Mouse (Mus musculus) Muller cell, postnatal 12 days (primary cell): ENCODE data around the gene Rbpms2.
A peak's percentile ranks its signal among the peaks of the same experiment; 100 is the strongest.
"Not testable (repeated sequence)": the region's sequence is repeated elsewhere in the genome, so short reads cannot be mapped to it uniquely, and the experiment has no call there.

Source experiments
- DNase-seq: peaks from one replicate; pipeline ENCODE4 v3.0.0-alpha.2; 2015; ENCODE audit errors: inconsistent ontology term

Gene Rbpms2

DNA sequence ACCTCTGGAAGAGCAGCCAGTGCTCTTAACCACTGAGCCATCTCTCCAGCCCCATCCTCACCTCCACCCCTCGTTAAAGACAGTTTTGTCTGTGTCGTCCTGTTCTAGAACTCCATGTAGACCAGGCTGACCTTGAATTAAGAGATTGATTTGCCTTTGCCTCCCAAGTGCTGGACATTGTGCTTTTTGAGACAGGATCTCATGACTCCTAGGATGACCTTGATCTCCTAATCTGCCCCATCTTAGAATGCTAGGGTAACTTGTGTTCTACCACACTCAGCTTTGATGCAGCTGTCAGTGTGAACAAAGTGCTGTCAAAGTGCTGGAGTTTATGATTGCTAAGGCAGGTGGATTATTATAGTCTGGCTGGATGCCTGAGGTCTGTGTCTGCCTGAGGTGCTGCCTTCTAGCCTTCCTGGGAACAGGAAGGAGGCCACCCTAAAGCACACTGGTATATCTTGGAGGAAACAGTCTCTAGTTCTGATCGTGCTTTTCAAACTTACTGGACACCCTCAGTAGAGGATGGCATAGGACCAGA, 25.3 kb downstream of the Rbpms2 start:
- DNase-seq = no peak

DNA sequence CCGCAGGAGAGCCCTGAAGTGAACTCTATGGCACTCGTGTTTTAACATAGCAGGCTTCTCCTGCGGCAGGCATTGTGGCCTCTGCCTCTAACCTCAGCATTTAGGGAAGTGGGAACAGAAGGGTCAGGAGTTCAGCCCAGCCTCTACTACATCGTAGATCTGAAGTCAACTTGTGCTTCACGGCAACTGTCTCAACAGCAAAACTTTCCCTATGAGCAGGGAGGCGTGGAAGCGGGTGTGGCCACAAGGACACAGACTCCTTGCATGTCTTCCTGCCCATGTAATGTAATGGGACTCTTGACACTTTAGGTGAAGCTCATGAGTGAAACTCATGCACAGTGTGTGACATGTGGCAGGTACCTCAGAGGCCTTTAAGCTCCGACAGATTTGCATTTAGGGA, 26.1 kb downstream of the Rbpms2 start:
- DNase-seq = no peak

DNA sequence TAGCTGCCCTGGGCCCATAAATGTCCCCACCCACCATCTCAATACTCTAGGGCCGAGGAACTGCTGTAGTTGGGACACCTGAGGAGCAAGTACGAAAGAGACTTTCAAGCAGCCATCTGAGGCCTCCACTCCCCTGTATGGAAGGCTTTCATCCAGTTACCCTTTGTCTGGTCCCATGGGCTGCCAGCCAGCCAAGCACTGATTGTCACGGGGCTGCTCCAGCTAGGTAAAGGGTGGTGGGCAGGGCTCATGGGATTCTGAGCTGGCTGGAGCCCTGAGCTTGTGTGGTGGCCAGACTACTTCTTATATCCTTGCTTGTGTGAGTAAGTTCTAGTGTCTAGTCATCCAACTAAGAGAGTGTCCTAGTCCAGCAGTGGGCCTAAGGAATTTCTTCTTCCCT, 27.8 kb downstream of the Rbpms2 start:
- no peak for DNase-seq

DNA sequence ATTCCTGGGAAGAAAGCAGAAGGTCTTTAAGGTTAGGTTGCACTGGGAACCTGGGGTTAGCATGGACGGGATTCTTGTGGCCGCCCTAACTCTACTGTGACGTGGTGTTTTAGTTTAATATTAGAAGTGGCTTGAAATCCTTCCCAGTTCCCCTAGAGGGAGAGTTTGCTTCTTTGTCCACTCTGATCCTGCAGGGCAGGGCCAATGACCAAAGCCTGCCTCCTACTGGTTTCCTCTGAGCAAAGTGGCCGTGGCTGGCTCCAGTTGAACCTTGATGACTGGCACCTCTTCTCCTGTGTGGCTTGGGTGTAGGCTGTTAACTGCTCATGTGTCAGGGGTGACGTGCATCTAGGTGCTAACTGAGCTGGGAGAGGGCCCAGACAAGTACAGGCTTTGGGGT, 31.6 kb downstream of the Rbpms2 start:
- DNase-seq = no peak

- no peak for DNase-seq
These were observed 32.0 kb downstream of the Rbpms2 start for GRCm38 (mm10) chr9:65661493-65661892.

DNA sequence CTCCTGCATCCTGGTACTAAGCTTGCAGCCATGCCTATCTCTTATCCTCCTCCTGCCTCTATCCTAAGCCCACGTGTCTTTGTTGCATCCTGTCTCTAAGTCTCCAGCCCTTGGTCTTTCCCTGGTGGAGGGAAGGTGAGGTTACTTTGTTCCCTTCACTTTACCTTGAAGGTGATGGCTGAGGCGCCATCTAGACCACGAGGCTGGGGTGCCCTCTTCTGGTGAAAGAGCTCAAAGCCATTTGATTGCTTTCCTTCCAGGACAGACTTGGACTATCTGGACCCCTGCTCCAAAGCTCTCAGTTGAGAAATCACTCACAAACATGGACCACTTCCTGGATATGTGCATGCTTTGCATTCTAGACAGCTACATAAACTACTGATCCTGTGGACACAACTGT, 34.7 kb downstream of the Rbpms2 start:
- peak; percentile 44 for DNase-seq

DNA sequence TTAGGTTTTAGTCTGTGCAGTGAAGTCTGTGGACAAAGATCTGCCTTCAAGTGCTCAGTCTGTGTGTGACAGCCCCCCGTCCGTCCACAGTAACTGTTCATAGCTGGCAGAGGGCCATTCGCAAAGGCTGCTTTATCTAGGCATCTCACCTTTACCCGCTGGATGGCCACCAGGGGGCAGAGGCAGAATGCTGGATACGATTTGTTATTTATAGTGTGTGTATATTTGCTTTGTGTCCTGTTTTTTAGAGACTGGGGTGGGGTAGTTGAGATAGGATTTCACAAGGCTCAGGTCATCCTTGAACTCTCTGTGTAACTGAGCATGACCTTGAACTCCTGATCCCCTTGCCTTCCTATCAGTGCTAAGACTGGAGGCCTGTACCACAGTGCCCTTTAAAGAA, 36.6 kb downstream of the Rbpms2 start:
- DNase-seq = peak; percentile 54

- DNase-seq = no peak
These were observed 38.3 kb downstream of the Rbpms2 start, which contains the start of gene Oaz2 for GRCm38 (mm10) chr9:65667701-65668100. Gene Oaz2, plus strand, starts transcription at chr9:65668001.

- DNase-seq = peak; percentile 23
These were observed 42.0 kb downstream of the Rbpms2 start for GRCm38 (mm10) chr9:65671431-65671931.

DNA sequence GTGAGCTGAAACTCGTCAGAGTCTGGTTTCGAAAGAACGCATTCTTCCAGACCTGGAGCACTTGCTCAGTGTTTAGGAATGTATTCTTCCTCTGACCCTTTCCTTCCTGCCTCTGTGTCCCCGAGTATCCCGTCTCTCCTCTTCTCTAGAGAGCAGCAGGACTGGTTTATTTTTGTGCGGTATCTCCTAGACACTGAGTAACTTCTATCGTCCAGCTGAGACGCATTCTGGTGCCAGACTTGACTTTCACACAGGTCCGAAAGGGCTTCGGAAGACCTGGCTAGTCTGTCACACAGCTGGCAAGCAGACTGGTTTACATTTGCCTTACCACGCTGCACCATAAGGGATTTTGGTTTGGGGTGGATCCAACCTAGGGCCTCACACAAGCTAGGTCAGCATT, 43.5 kb downstream of the Rbpms2 start:
- peak; percentile 25 for DNase-seq

DNA sequence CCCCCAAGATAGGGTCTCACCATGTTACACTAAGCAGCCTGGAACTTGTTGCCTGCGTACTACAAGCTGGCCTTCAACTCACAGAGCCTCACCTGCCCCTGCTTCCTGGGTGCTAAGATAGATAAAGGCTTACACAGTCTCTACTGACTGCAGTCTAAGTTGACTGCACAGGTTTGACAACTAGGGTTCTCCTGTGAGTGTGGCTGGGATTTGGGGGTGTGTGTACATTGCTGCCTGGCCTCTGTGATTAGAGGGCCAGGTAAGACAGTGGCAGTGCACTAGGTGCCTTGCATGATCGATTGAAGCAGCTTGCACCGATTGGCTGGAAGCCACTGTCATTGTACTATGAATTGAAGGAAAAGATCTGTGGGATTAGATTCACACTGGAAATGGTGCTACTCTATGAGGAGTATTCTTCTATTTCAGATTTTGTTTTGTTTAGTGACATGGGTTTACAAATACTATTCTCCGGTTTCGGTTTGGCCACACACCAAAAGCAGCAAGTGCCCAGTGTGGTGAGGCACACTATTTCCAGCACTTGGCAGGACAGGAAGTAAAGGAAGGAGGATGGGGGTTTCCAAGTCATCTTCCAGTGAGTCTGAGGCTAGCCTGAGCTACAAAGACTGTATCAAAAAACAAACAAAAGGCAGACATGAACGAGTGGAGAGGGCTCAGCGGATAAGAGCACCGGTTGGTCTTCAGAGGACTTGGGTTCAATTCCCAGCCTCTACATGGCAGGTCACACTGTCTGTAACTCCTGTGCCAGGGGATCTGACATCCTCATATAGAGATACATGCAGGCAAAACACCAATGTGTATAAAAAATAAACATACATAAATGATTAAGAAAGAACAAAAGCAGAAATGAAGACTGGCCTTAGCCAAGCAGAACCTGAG, 46.3 kb downstream of the Rbpms2 start:
- DNase-seq = no peak

DNA sequence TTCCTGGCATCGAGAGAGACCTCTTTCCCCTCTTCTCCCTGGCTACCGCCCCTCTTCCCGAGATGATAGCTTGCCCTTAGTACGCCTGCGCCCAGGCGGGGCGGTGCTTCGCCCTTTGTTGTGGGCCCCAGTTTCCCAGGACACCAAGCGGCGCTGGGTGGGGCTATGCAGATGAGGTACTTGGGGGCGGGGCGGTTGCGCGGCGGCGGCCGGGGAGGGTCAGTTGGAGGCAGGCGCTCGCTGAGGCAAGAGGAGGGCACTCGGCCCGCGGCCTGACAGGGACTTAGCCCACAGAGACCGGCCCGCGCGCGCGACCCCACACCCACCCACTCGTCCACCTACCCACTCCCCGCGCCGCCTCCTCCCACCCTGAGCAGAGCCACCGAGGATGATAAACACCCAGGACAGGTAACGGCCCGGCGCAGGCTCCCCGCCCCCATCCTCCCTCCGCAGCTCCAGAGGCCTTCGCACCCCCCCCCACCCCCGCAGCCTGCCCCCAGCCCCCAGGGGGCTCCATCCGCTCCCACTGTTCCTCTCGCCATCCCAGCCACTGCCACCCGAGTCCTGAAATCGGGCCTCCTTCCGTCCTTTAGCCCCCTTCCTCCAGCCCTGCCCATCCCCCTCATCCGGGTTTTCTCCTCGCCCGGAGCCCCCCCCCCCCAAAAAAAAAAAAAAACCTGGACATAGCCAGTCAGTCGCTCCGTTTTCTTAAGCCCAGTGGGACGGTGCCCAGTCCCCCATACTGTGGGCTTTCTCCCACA, 47.1 kb downstream of the Rbpms2 start:
- DNase-seq = peak; percentile 98

DNA sequence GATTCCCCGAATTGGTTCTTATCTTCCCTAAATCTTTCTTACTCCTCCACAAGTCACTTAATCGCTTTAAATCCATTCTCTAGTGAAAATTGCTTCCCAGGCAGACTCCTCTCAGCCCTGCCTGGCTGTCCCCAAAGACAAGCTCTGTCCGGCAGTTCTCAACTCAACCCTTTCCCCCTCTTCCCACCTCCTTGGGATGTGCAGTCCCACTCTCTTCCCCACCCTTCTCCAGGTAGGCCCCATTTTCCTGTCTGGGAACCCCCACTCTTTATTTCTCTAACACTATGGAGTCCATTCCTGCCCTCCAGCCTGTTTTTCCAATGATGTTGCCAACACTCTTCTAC, 47.6 kb downstream of the Rbpms2 start:
- no peak for DNase-seq

GRCm38 (mm10) chr9:65679181-65679761, 49.8 kb downstream of the Rbpms2 start:
- DNase-seq = no peak

DNA sequence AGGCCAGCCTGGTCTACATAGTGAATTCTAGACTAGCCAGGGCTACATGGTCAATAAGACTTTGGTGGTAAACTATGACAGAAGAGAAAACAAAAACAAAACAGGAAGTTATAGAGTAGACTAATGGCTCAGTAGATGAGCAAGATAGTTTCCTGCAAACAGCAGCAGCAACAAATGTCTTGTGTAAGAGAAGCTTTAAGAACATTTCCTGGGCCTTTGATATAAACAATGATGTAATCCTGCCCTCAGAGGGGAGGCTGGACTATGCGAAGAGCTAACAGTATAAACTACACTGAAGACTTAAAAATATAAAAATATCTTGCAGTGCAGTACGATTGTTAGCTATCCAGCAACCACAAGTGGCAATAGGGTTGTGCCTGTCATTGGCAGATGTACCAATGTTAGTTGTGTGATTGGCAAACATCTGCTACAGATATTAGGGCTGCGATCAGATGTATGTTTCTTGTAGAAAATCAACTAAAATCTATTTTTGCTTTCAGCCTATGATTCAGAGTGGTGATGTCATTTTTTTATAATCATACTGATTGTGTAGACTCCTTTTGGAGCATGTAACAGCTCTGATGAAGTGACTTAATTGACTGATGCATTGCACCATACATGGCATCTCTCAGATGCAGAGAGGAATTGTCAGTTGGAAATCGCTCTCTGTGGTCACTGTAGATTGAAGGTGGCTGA, 51.6 kb downstream of the Rbpms2 start:
- no peak for DNase-seq

DNA sequence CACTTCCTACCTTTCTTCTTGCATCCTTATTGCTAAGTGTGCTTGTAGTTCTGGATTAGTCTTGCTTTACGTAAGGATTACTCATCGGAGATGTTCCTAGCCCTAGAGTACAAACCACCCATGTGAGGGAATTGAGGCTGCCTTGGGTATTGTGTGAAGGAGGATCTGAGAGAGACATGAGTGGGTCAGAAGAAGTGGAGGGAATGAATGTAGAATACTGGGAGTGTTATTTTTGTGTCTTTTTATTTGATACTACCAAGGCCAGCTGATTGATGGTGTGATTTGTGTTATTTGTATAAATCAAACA, 52.1 kb downstream of the Rbpms2 start:
- no peak for DNase-seq

- no peak for DNase-seq
These were observed 52.7 kb downstream of the Rbpms2 start for GRCm38 (mm10) chr9:65682183-65682582.

DNA sequence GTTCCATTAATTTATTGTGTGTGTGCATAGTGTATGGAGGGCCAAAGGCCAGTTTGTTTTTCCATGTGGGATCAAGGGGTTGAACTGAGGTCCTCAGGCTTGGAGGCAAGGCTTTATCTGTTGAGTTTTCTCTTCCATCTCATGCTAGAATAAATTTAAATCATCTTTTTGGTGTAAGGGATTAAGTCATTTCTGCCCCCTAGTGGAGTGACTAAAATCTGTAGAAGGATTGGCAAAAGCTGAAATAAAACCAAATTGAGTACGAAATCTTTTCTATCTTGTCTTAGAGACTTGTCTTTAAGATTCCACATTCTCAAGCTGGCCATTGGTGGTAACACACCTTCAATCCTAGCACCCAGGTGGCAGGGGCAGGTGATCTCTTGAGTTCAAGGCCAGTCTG, 53.5 kb downstream of the Rbpms2 start:
- no peak for DNase-seq

DNA sequence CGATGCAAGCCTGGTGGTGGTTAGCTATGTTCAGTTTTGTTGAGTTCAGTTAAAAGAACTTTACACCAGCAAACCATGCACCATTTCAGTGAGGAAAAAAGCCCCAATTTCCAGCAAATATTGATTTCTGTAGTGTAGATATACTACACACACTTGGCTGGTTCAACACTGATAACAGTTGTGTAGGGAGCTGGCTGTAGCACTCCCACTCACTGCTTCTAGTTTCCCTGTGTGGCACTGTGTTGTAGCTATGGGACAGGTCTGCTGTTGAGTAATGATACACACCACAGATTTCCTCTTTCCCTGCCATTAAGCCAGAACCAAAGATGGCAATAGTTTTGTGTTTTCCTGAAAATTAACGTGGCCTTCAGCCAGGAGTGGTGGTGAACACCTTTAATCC, 55.3 kb downstream of the Rbpms2 start:
- no peak for DNase-seq

DNA sequence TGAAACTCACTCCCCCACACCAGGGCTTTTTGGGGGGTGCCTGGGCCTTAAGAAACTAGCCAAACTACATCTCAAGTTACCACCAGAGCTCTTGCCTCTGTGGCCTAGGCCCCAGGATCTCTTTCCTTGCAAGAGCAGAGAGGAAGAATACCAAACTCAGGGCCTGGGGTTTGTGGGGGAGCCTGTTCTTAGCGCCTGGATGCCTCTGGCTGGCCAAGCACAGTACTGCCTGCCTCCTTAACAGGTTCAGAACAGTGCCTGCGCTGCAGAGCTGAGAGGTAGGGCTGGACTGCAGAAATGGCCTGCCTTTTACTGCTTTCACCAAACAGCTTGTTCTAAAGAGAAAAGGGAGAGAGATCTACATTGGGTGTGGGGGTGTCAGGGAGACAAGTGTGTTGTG, 60.4 kb downstream of the Rbpms2 start:
- not testable (repeated sequence) for DNase-seq

DNA sequence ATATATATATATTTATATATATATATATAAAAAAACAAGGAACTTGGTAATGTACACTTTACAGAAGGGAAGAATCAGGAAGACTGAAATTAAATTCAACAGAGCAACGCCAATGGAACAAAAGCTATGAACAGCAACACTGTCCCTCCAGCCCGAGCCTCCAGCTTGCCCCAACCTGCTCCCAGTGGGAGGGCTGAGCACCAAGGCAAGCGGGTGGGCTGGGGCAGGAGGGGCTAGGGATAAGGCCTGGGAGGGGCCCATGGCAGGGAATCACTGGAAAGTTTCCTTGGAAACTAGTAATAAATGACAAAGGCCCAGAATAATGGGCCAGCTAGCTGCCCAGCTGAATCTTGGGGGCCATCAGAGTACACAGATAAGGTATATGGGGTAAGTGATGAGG, 63.0 kb downstream of the Rbpms2 start:
- no peak for DNase-seq
